Mouse (Mus musculus): ENCODE measurements around the gene Rcsd1. TPM values are rescaled to one million over a fixed set of nuclear protein-coding genes. Genes with fewer than 3 reads are reported as not detected.

The Rcsd1 gene
- total and polyA plus RNA-seq, 3 experiments: 57.2 to 81.5 (median 68.7) TPM

GRCm38 (mm10) chr1:165634151-165634884 is 75.2 kb downstream of the Rcsd1 start, which contains the start of gene Mpzl1:
Mpzl1 (minus strand) TSS chr1:165634538.
- Histone ChIP-seq H3K4me1 (ENCODE audit: control insufficient read depth, insufficient read depth, low read length) (peaks cover 4% of the 10 kb centered on the region), H3K27ac (peak within 1 kb of the TSS; percentile 93), H3K79me2 (replicated peaks; ENCODE audit: control insufficient read depth, insufficient read depth, low read length) (no peaks in the 10 kb centered on the region), H3K9ac (ENCODE audit: low read depth, low read length) (peak within 1 kb of the TSS; percentile 94), H3K36me3 (ENCODE audit: control insufficient read depth, insufficient read depth, low read length) (no peaks in the 10 kb centered on the region), H3K27me3 (ENCODE audit: control insufficient read depth, insufficient read depth, low read length) (no peaks in the 10 kb centered on the region), H3K4me3 (peak within 1 kb of the TSS; percentile 77)
- intact Hi-C loops (cut with DNase I): loop anchor here (2.0 kb wide), 1 partner anchor 16 kb away; no protein-coding TSS in a partner anchor
- under 1% methylated on average over 71 of the region's 73 CpGs for WGBS
- DNase-seq: peak; percentile 98 to 99
- TF ChIP-seq POLR2A (IDR thresholded peaks at IDR 0.05; ENCODE audit: insufficient read depth, low read depth, low read length) (peak; percentile 82), EP300 (IDR thresholded peaks at IDR 0.05; ENCODE audit: insufficient read depth, low read depth, low read length) (no peak), CTCF (IDR thresholded peaks at IDR 0.05) (peak; percentile 28; the same call in 1 of the 2 replicates)

DNA sequence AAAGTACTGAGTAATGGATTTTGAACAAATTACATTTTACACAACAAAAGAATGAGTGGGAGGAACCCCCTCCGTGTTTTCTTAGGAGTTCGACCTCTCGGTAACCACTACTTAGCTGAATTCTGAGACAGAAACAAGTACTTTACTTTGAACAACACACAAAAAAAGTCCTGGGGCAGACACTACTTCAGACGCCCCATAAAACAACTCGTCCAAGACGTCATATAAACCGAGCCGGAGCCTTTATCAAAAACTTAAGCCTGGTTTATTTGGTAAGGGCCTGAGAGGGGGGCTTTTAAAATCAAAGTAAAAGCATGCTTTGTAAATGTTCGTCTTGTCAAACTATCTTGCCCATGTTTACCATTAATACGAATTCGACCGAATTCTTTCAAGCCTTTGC is 76.2 kb downstream of the Rcsd1 start:
- Histone ChIP-seq H3K4me1 (ENCODE audit: control insufficient read depth, insufficient read depth, low read length) (peaks cover 4% of the 10 kb centered on the region), H3K36me3 (ENCODE audit: control insufficient read depth, insufficient read depth, low read length) (no peaks in the 10 kb centered on the region), H3K4me3 (peak overlapping the region; percentile 77), H3K79me2 (replicated peaks; ENCODE audit: control insufficient read depth, insufficient read depth, low read length) (no peaks in the 10 kb centered on the region), H3K9ac (ENCODE audit: low read depth, low read length) (no peak overlapping the region), H3K27ac (peak overlapping the region; percentile 93), H3K27me3 (ENCODE audit: control insufficient read depth, insufficient read depth, low read length) (no peaks in the 10 kb centered on the region)
- TF ChIP-seq POLR2A (IDR thresholded peaks at IDR 0.05; ENCODE audit: insufficient read depth, low read depth, low read length): no peak
- TF ChIP-seq EP300 (IDR thresholded peaks at IDR 0.05; ENCODE audit: insufficient read depth, low read depth, low read length): no peak
- TF ChIP-seq CTCF (IDR thresholded peaks at IDR 0.05): no peak
- 27% methylated on average over 12 of the region's 12 CpGs for WGBS
- no peak for DNase-seq
- intact Hi-C loops (cut with DNase I): no loop called here

- WGBS: 70% methylated on average over 8 of the region's 8 CpGs
- intact Hi-C loops (cut with DNase I): no loop called here
- Histone ChIP-seq H3K27me3 (ENCODE audit: control insufficient read depth, insufficient read depth, low read length) (no peaks in the 10 kb centered on the region), H3K27ac (no peak overlapping the region), H3K9ac (ENCODE audit: low read depth, low read length) (no peak overlapping the region), H3K4me3 (no peak overlapping the region), H3K36me3 (ENCODE audit: control insufficient read depth, insufficient read depth, low read length) (no peaks in the 10 kb centered on the region), H3K79me2 (replicated peaks; ENCODE audit: control insufficient read depth, insufficient read depth, low read length) (no peaks in the 10 kb centered on the region; the same call in 1 of the 2 replicates), H3K4me1 (ENCODE audit: control insufficient read depth, insufficient read depth, low read length) (peaks cover 4% of the 10 kb centered on the region)
- TF ChIP-seq CTCF (IDR thresholded peaks at IDR 0.05): no peak
- TF ChIP-seq POLR2A (IDR thresholded peaks at IDR 0.05; ENCODE audit: insufficient read depth, low read depth, low read length): no peak
- no peak for TF ChIP-seq EP300 (IDR thresholded peaks at IDR 0.05; ENCODE audit: insufficient read depth, low read depth, low read length)
- DNase-seq: no peak
These were observed 78.4 kb downstream of the Rcsd1 start for GRCm38 (mm10) chr1:165631136-165631535.

- Histone ChIP-seq H3K9ac (ENCODE audit: low read depth, low read length) (no peak overlapping the region), H3K79me2 (replicated peaks; ENCODE audit: control insufficient read depth, insufficient read depth, low read length) (no peaks in the 10 kb centered on the region; the same call in 1 of the 2 replicates), H3K27me3 (ENCODE audit: control insufficient read depth, insufficient read depth, low read length) (no peaks in the 10 kb centered on the region), H3K27ac (no peak overlapping the region), H3K36me3 (ENCODE audit: control insufficient read depth, insufficient read depth, low read length) (no peaks in the 10 kb centered on the region), H3K4me3 (no peak overlapping the region), H3K4me1 (ENCODE audit: control insufficient read depth, insufficient read depth, low read length) (peaks cover 4% of the 10 kb centered on the region)
- no peak for TF ChIP-seq EP300 (IDR thresholded peaks at IDR 0.05; ENCODE audit: insufficient read depth, low read depth, low read length)
- DNase-seq: no peak
- WGBS: 53% methylated on average over 8 of the region's 8 CpGs
- intact Hi-C loops (cut with DNase I): no loop called here
These were observed 79.6 kb downstream of the Rcsd1 start for GRCm38 (mm10) chr1:165629975-165630374.

- 50% methylated on average over 1 of the region's 1 CpGs for WGBS
- DNase-seq: no peak
- Histone ChIP-seq H3K4me3 (no peak overlapping the region), H3K4me1 (ENCODE audit: control insufficient read depth, insufficient read depth, low read length) (peaks cover 4% of the 10 kb centered on the region), H3K27me3 (ENCODE audit: control insufficient read depth, insufficient read depth, low read length) (no peaks in the 10 kb centered on the region), H3K36me3 (ENCODE audit: control insufficient read depth, insufficient read depth, low read length) (no peaks in the 10 kb centered on the region), H3K9ac (ENCODE audit: low read depth, low read length) (no peak overlapping the region), H3K27ac (no peak overlapping the region), H3K79me2 (replicated peaks; ENCODE audit: control insufficient read depth, insufficient read depth, low read length) (no peaks in the 10 kb centered on the region; the same call in 1 of the 2 replicates)
- TF ChIP-seq POLR2A (IDR thresholded peaks at IDR 0.05; ENCODE audit: insufficient read depth, low read depth, low read length) (no peak), EP300 (IDR thresholded peaks at IDR 0.05; ENCODE audit: insufficient read depth, low read depth, low read length) (no peak), CTCF (IDR thresholded peaks at IDR 0.05) (no peak)
- intact Hi-C loops (cut with DNase I): no loop called here
These were observed 81.0 kb downstream of the Rcsd1 start for GRCm38 (mm10) chr1:165628603-165629002.

DNA sequence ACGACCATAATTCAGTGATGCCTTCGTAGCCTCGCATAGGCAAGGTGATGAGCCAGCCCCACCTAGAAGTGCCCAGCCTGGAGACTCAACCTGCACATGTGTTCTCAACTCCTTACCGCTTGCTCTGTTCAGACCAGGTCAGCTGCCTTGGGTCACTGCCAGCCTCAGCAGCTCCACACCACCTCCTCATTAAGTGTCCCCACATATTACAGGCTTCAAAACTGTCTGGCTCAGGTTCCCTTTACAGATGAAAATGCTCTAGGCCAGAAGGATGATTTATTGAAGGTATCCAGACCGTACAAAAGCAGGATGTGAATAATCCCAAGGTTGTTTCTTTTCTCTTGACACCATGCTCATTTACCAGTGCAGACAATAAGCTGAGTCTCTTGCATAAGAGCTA is 83.7 kb downstream of the Rcsd1 start:
- intact Hi-C loops (cut with DNase I): no loop called here

More for the DNA sequence above, 83.7 kb downstream of the Rcsd1 start:
- no peaks in the 10 kb centered on the region for H3K27me3 ChIP-seq (ENCODE audit: control insufficient read depth, insufficient read depth, low read length)
- H3K4me1 ChIP-seq (ENCODE audit: control insufficient read depth, insufficient read depth, low read length): peaks cover 2% of the 10 kb centered on the region
- no peak for DNase-seq
- 68% methylated on average over 5 of the region's 5 CpGs for WGBS
- H3K79me2 ChIP-seq (replicated peaks; ENCODE audit: control insufficient read depth, insufficient read depth, low read length): no peaks in the 10 kb centered on the region; the same call in 1 of the 2 replicates
- no peak overlapping the region for H3K4me3 ChIP-seq
- TF ChIP-seq POLR2A (IDR thresholded peaks at IDR 0.05; ENCODE audit: insufficient read depth, low read depth, low read length) (no peak), EP300 (IDR thresholded peaks at IDR 0.05; ENCODE audit: insufficient read depth, low read depth, low read length) (no peak), CTCF (IDR thresholded peaks at IDR 0.05) (no peak)
- H3K27ac ChIP-seq: no peak overlapping the region
- no peak overlapping the region for H3K9ac ChIP-seq (ENCODE audit: low read depth, low read length)
- H3K36me3 ChIP-seq (ENCODE audit: control insufficient read depth, insufficient read depth, low read length): no peaks in the 10 kb centered on the region; the same call in 1 of the 2 replicates

Data from heart, adult 2 months (tissue).